Mouse (Mus musculus) liver, embryonic 14.5 days (tissue): ENCODE measurements around the gene Olfr374.

Experiments
- CTCF ChIP-seq: IDR thresholded peaks from 2 replicates; pipeline ENCODE4 v1.5.1; 2016; ENCODE audit warnings: antibody characterized with exemption, low read depth, control low read depth
- EP300 ChIP-seq: IDR thresholded peaks from 2 replicates; pipeline ENCODE4 v1.6.1; 2016; ENCODE audit warnings: antibody characterized with exemption, low read depth

DNA sequence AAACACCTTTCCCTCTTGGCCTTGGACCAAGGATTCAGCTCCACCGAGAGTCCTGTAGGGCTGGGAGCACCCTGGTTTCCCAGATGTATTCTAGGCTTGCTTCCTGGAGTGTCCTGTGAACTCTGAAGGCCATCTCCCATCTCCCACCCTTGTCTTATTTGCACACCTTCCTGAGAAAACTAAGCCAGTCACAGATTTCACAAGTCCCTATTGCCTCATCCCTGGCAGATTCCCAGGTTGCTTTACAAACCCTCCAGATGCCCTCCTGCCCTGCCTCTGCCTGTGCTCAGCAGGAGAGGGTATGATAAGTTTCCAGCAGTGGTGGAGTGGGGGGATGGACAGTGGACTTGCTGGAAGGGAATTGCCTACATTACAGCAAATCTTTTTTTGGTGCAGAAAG is 39.2 kb downstream of the Olfr374 start:
- TF ChIP-seq EP300 (no peak), CTCF (no peak)
